Mouse (Mus musculus) MEL (cell line): ENCODE measurements around the gene Egfl8.

Experiments used
- CHD2 ChIP-seq: IDR thresholded peaks from 2 replicates; pipeline ENCODE4 v1.6.1; 2011; ENCODE audit warnings: low read length, improper control_type of control experiment
- CTCF ChIP-seq, 3 experiments: IDR thresholded peaks in 2 of 3; conservative IDR thresholded peaks in 1 of 3; 2 replicates each; pipeline ENCODE4 v1.5.1; 2011 to 2012; ENCODE audit warnings: low read length in 3 of 3, low read depth in 2 of 3, mild to moderate bottlenecking in 2 of 3, improper control_type of control experiment in 1 of 3, inconsistent platforms in 1 of 3, mixed read lengths in 1 of 3, moderate library complexity in 1 of 3; ENCODE audit not compliant: control insufficient read depth in 1 of 3, insufficient read depth in 1 of 3, poor library complexity in 1 of 3, severe bottlenecking in 1 of 3
- E2F4 ChIP-seq: IDR thresholded peaks from 2 replicates; pipeline ENCODE4 v1.6.1; 2011; ENCODE audit warnings: low read depth, low read length, improper control_type of control experiment, borderline replicate concordance
- EP300 ChIP-seq, 2 experiments: IDR thresholded peaks; 2 replicates each; pipeline ENCODE4 v1.6.1; 2011; ENCODE audit warnings: improper control_type of control experiment in 2 of 2, low read length in 2 of 2, low read depth in 1 of 2, mild to moderate bottlenecking in 1 of 2
- KAT2A ChIP-seq: conservative IDR thresholded peaks from 2 replicates; pipeline ENCODE4 v1.6.1; 2012; ENCODE audit warnings: low read depth, low read length, improper control_type of control experiment, inconsistent platforms
- MAX ChIP-seq: IDR thresholded peaks from 2 replicates; pipeline ENCODE4 v1.6.1; 2011; ENCODE audit warnings: low read length, improper control_type of control experiment
- MYB ChIP-seq: IDR thresholded peaks from 2 replicates; pipeline ENCODE4 v1.6.1; 2011; ENCODE audit warnings: mild to moderate bottlenecking, low read depth, low read length, improper control_type of control experiment
- MYC ChIP-seq: IDR thresholded peaks from 2 replicates; pipeline ENCODE4 v1.6.1; 2011; ENCODE audit warnings: low read depth, mild to moderate bottlenecking, low read length, improper control_type of control experiment, moderate library complexity
- POLR2A ChIP-seq, 2 experiments: IDR thresholded peaks; 2 replicates each; pipeline ENCODE4 v1.6.1; 2011 to 2012; ENCODE audit warnings: low read length in 2 of 2, mild to moderate bottlenecking in 2 of 2, control low read depth in 1 of 2, improper control_type of control experiment in 1 of 2, low read depth in 1 of 2, moderate library complexity in 1 of 2; ENCODE audit not compliant: control insufficient read depth in 1 of 2, insufficient read depth in 1 of 2, poor library complexity in 1 of 2
- RAD21 ChIP-seq: IDR thresholded peaks from 2 replicates; pipeline ENCODE4 v1.6.1; 2011; ENCODE audit warnings: mild to moderate bottlenecking, low read depth, low read length, improper control_type of control experiment
- TBP ChIP-seq: IDR thresholded peaks from 2 replicates; pipeline ENCODE4 v1.8.0; 2011; ENCODE audit warnings: low read depth, low read length, improper control_type of control experiment
- TCF12 ChIP-seq: IDR thresholded peaks from 2 replicates; pipeline ENCODE4 v1.6.1; 2014; ENCODE audit warnings: low read depth, mild to moderate bottlenecking, inconsistent platforms, low read length, improper control_type of control experiment, moderate library complexity
- ZC3H11A ChIP-seq: IDR thresholded peaks from 2 replicates; pipeline ENCODE4 v1.6.1; 2012; ENCODE audit warnings: low read depth, mild to moderate bottlenecking, inconsistent platforms, low read length, improper control_type of control experiment
- ZMIZ1 ChIP-seq: IDR thresholded peaks from 2 replicates; pipeline ENCODE4 v1.6.1; 2012; ENCODE audit warnings: low read depth, mild to moderate bottlenecking, inconsistent platforms, low read length, improper control_type of control experiment, moderate library complexity

DNA sequence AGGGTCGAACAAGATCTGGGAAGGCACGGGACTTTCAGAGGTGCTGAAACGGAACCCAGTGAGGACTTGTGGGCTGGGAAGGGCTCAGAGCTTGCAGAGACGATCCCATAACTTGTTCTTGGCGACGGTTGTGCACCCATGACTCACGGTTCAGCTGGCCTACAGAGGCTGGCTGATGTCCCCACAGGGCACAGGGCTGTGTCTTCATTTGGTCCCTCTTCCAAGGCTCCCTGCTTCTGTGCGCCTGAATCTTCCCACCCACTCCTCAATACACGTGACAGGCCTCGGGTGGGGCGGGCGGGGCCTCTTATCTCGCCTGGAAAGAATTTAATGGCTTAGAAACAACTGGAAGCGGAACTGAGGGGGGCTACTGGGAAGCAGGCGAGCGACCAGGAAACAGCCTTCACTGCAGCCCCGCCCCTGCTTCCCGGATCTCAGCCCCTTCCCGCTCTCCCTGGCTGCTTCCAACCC lies 45.4 kb upstream of the Egfl8 start:
- TF ChIP-seq CTCF (IDR thresholded peaks at IDR 0.05 in 2 of 3, conservative IDR thresholded peaks at IDR 0.05 in 1 of 3; ENCODE audit: control insufficient read depth in 1 of 3, insufficient read depth in 1 of 3, low read depth in 2 of 3, low read length in 3 of 3, poor library complexity in 1 of 3, severe bottlenecking in 1 of 3): no peak
- no peak for TF ChIP-seq EP300 (IDR thresholded peaks at IDR 0.05; ENCODE audit: low read depth in 1 of 2, low read length in 2 of 2)
- TF ChIP-seq E2F4: no peak
- TF ChIP-seq RAD21: no peak
- no peak for TF ChIP-seq TCF12
- no peak for TF ChIP-seq MYB
- TF ChIP-seq MYC: no peak
- no peak for TF ChIP-seq ZC3H11A
- no peak for TF ChIP-seq MAX
- no peak for TF ChIP-seq TBP
- TF ChIP-seq CHD2: no peak
- no peak for TF ChIP-seq KAT2A
- TF ChIP-seq ZMIZ1: no peak
- no peak for TF ChIP-seq POLR2A (IDR thresholded peaks at IDR 0.05; ENCODE audit: control insufficient read depth in 1 of 2, insufficient read depth in 1 of 2, low read depth in 1 of 2, low read length in 2 of 2, poor library complexity in 1 of 2)
